Comparison of ENCODE assay signal across 8 mouse cellular contexts in the genomic region with DNA sequence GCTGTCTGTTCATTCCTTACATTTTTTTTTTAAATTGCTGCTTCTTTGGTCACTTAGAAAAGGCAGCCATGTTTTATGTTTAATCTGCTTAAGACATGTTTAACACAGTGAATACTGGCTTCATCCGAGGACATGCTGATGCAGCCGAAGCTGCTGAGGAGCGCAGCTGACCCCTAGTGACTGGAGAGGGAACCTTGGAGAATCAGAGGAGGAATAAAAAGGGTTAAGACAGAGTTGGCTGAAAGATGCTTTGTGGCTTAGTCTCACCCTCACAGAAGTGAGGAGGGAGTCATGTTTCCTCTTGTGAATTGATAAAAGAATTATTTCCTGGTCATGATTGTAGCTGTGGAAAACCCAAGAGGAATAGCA. TPM values are rescaled to one million over a fixed set of nuclear protein-coding genes. Genes with fewer than 3 reads are reported as not detected.
DNase-seq lines count a peak whose midpoint lies in the region; ATAC-seq lines count a peak whose summit lies in the region.

No protein-coding gene starts in this region.

- no peak for DNase-seq in cerebellum, adult 11-12 months
- peak; percentile 30 for DNase-seq in ovary, postnatal 36 days (ENCODE audit: low spot score)
- no peak for DNase-seq in ovary, postnatal 10 days (ENCODE audit: low spot score)
- peak; percentile 78 for DNase-seq in embryo, embryonic 11 days

- no peak overlapping the region for H3K9ac ChIP-seq in intestine, embryonic 15.5 days
- no peak overlapping the region for H3K9ac ChIP-seq in midbrain, embryonic 13.5 days (replicated peaks)

- no peaks in the 10 kb centered on the region for H3K9me3 ChIP-seq in intestine, embryonic 15.5 days
- no peaks in the 10 kb centered on the region for H3K9me3 ChIP-seq in midbrain, embryonic 13.5 days

- ATAC-seq in cerebellum, adult (ENCODE audit: insufficient number of reproducible peaks, low FRiP score, low TSS enrichment): 0 out of 2 replicates have a peak, but pooled peaks have one; percentile 31
- ATAC-seq in intestine, embryonic 15.5 days: peak; percentile 63
- ATAC-seq in midbrain, embryonic 13.5 days: peak; percentile 82
- ATAC-seq in monocyte, adult 5-6 weeks (replicated peaks; ENCODE audit: insufficient number of reproducible peaks, low FRiP score, low TSS enrichment, poor library complexity, severe bottlenecking): no peak

- peaks cover 8% of the 10 kb centered on the region for H3K4me1 ChIP-seq in intestine, embryonic 15.5 days (replicated peaks)
- peaks cover 18% of the 10 kb centered on the region for H3K4me1 ChIP-seq in midbrain, embryonic 13.5 days (replicated peaks)

- H3K27ac ChIP-seq in intestine, embryonic 15.5 days: no peak overlapping the region
- 0 out of 2 replicates have a peak overlapping the region, but pooled peaks have one; percentile 17 for H3K27ac ChIP-seq in midbrain, embryonic 13.5 days

- no peaks in the 10 kb centered on the region for H3K36me3 ChIP-seq in intestine, embryonic 15.5 days
- H3K36me3 ChIP-seq in midbrain, embryonic 13.5 days: no peaks in the 10 kb centered on the region

- H3K4me3 ChIP-seq in intestine, embryonic 15.5 days (replicated peaks): no peak overlapping the region
- no peak overlapping the region for H3K4me3 ChIP-seq in midbrain, embryonic 13.5 days (replicated peaks)

- WGBS in intestine, embryonic 15.5 days: 30% methylated on average over 3 of the region's 3 CpGs
- 17% methylated on average over 3 of the region's 3 CpGs for WGBS in midbrain, embryonic 13.5 days

- no peak overlapping the region for H3K4me2 ChIP-seq in intestine, embryonic 15.5 days (replicated peaks)
- H3K4me2 ChIP-seq in midbrain, embryonic 13.5 days (replicated peaks): no peak overlapping the region

- H3K27me3 ChIP-seq in intestine, embryonic 15.5 days (replicated peaks): no peaks in the 10 kb centered on the region
- H3K27me3 ChIP-seq in midbrain, embryonic 13.5 days: no peaks in the 10 kb centered on the region

RNA-seq across cellular contexts. Expression of gene Sh3bgrl2, which starts 28.5 kb away (rescaled TPM):
- polyA plus RNA-seq in intestine, embryonic 15.5 days (2015; fragmentation: Nextera tagmentation; extraction: Ambion mirVana): 18.0 and 20.8 TPM in 2 replicates
- polyA plus RNA-seq in midbrain, embryonic 13.5 days (2015; fragmentation: Nextera tagmentation; extraction: Ambion mirVana): 5.0 and 6.1 TPM in 2 replicates
- total RNA-seq in monocyte, adult 5-6 weeks (2017): 2.4 to 19.4 TPM (median 2.7 TPM) in 3 replicates

Comparison
In these comparisons a context has a peak if more than half of its experiments do, and no peak if none do; other contexts are left out.
1. DNase-seq: peak in ovary, postnatal 36 days (single experiment) and embryo, embryonic 11 days (single experiment); none in cerebellum, adult 11-12 months (single experiment) and ovary, postnatal 10 days (single experiment).